Mouse (Mus musculus): ENCODE results near the gene Hpn.

Hpn gene

GRCm38 (mm10) chr7:31112036-31112435 is 3.1 kb downstream of the Hpn start:
- DNase-seq (ENCODE audit: low spot score in 2 of 2), result no peak

GRCm38 (mm10) chr7:31110861-31111385 is 4.2 kb downstream of the Hpn start:
- DNase-seq (ENCODE audit: low spot score in 2 of 2), result no peak

GRCm38 (mm10) chr7:31109796-31110195 is 5.3 kb downstream of the Hpn start:
- DNase-seq (ENCODE audit: low spot score in 2 of 2), result no peak

GRCm38 (mm10) chr7:31109091-31109490 is 6.0 kb downstream of the Hpn start:
- DNase-seq (ENCODE audit: low spot score in 2 of 2), result no peak

GRCm38 (mm10) chr7:31107781-31108180 is 7.3 kb downstream of the Hpn start:
- DNase-seq (ENCODE audit: low spot score in 2 of 2), result no peak

- no peak for DNase-seq (ENCODE audit: low spot score in 2 of 2)
Observed at GRCm38 (mm10) chr7:31106166-31106565, 8.9 kb downstream of the Hpn start.

- no peak for DNase-seq (ENCODE audit: low spot score in 2 of 2)
Observed at GRCm38 (mm10) chr7:31105061-31105768, 9.9 kb downstream of the Hpn start.

- DNase-seq (ENCODE audit: low spot score in 2 of 2), result no peak
Observed at GRCm38 (mm10) chr7:31100786-31101185, 14.3 kb downstream of the Hpn start.

GRCm38 (mm10) chr7:31099612-31099982 is 15.5 kb downstream of the Hpn start:
- DNase-seq (ENCODE audit: low spot score in 2 of 2), result no peak

GRCm38 (mm10) chr7:31098697-31099611 is 16.1 kb downstream of the Hpn start:
- no peak for DNase-seq (ENCODE audit: low spot score in 2 of 2)

- peak; percentile 77 to 89 for DNase-seq (ENCODE audit: low spot score in 2 of 2)
Observed at GRCm38 (mm10) chr7:31097583-31098248, 17.4 kb downstream of the Hpn start.

- no peak for DNase-seq (ENCODE audit: low spot score in 2 of 2)
Observed at GRCm38 (mm10) chr7:31096892-31097564, 18.1 kb downstream of the Hpn start.

- no peak for DNase-seq (ENCODE audit: low spot score in 2 of 2)
Observed at GRCm38 (mm10) chr7:31094774-31095501, 20.2 kb downstream of the Hpn start.

GRCm38 (mm10) chr7:31089721-31090120 is 25.4 kb downstream of the Hpn start:
- no peak for DNase-seq (ENCODE audit: low spot score in 2 of 2)

- DNase-seq (ENCODE audit: low spot score in 2 of 2), result no peak
Observed at GRCm38 (mm10) chr7:31088206-31088605, 26.9 kb downstream of the Hpn start.

- DNase-seq (ENCODE audit: low spot score in 2 of 2), result no peak
Observed at GRCm38 (mm10) chr7:31087262-31087661, 27.8 kb downstream of the Hpn start.

- DNase-seq (ENCODE audit: low spot score in 2 of 2), result no peak
Observed at GRCm38 (mm10) chr7:31086175-31086755, 28.8 kb downstream of the Hpn start.

- no peak for DNase-seq (ENCODE audit: low spot score in 2 of 2)
Observed at GRCm38 (mm10) chr7:31085171-31085570, 29.9 kb downstream of the Hpn start.

GRCm38 (mm10) chr7:31084140-31084539 is 30.9 kb downstream of the Hpn start:
- DNase-seq (ENCODE audit: low spot score in 2 of 2), result no peak

GRCm38 (mm10) chr7:31082831-31083588 is 32.1 kb downstream of the Hpn start:
- no peak for DNase-seq (ENCODE audit: low spot score in 2 of 2)

Measured in frontal cortex, postnatal 14 days (tissue).